Mouse (Mus musculus) 416B (cell line): ENCODE measurements at regions not wholly inside any gene's neighbourhood (a gene's known extent, or its start where the extent isn't known, plus 50 kb on each side); places are given as distances from the start of the nearest gene placed in this dataset.

ENCODE experiments used
- DNase-seq: peaks from one replicate; pipeline ENCODE4 v3.0.0; 2011; ENCODE audit warnings: low read depth

GRCm38 (mm10) chr15:61927385-61928120 lies 1004.7 kb upstream of the A1bg start:
- DNase-seq = no peak

GRCm38 (mm10) chr15:61920041-61920440 lies 997.2 kb upstream of the A1bg start:
- DNase-seq = no peak

GRCm38 (mm10) chr15:61913546-61914160 lies 990.8 kb upstream of the A1bg start:
- no peak for DNase-seq

GRCm38 (mm10) chr15:61905165-61905845 lies 982.5 kb upstream of the A1bg start:
- DNase-seq = no peak

- peak; percentile 11 for DNase-seq
Measured at GRCm38 (mm10) chr15:61899809-61900208, 977.0 kb upstream of the A1bg start.

GRCm38 (mm10) chr15:61897566-61897965 lies 974.8 kb upstream of the A1bg start:
- DNase-seq = no peak

- no peak for DNase-seq
Measured at GRCm38 (mm10) chr15:61890330-61890729, 967.5 kb upstream of the A1bg start.

- no peak for DNase-seq
Measured at GRCm38 (mm10) chr15:61888569-61889326, 965.9 kb upstream of the A1bg start.

GRCm38 (mm10) chr15:61879408-61879807 lies 956.6 kb upstream of the A1bg start:
- no peak for DNase-seq

GRCm38 (mm10) chr15:61873047-61873446 lies 950.2 kb upstream of the A1bg start:
- DNase-seq = no peak

GRCm38 (mm10) chr15:61860759-61861158 lies 937.9 kb upstream of the A1bg start:
- DNase-seq = no peak

- DNase-seq = no peak
Measured at GRCm38 (mm10) chr15:61855880-61856279, 933.1 kb upstream of the A1bg start.

GRCm38 (mm10) chr15:61812671-61813070 lies 889.9 kb upstream of the A1bg start:
- no peak for DNase-seq

- no peak for DNase-seq
Measured at GRCm38 (mm10) chr15:61805379-61805778, 882.6 kb upstream of the A1bg start.

- DNase-seq = no peak
Measured at GRCm38 (mm10) chr15:61800155-61800554, 877.3 kb upstream of the A1bg start.

- DNase-seq = no peak
Measured at GRCm38 (mm10) chr15:61797827-61798226, 875.0 kb upstream of the A1bg start.

- DNase-seq = no peak
Measured at GRCm38 (mm10) chr15:61794506-61794905, 871.7 kb upstream of the A1bg start.

GRCm38 (mm10) chr15:61789847-61790562 lies 867.2 kb upstream of the A1bg start:
- DNase-seq = no peak

- DNase-seq = no peak
Measured at GRCm38 (mm10) chr15:61787046-61787445, 864.2 kb upstream of the A1bg start.

GRCm38 (mm10) chr15:61781531-61781930 lies 858.7 kb upstream of the A1bg start:
- no peak for DNase-seq

- DNase-seq = no peak
Measured at GRCm38 (mm10) chr15:61772996-61773395, 850.2 kb upstream of the A1bg start.
